Mouse (Mus musculus) thymus, adult 2 months (tissue): Measurements from ENCODE around the gene Vsnl1.

Source experiments
- CTCF ChIP-seq: fragments of 200-500 bp; IDR thresholded peaks from 2 replicates; pipeline ENCODE4 v1.5.1; 2012; ENCODE audit warnings: mild to moderate bottlenecking, control low read depth, low read length, moderate library complexity, borderline replicate concordance; ENCODE audit not compliant: control insufficient read depth, poor library complexity, insufficient read depth; ENCODE audit errors: extremely low read depth
- POLR2A ChIP-seq: fragments of 200-500 bp; IDR thresholded peaks from 2 replicates; pipeline ENCODE4 v1.6.1; 2012; ENCODE audit warnings: mild to moderate bottlenecking, low read length, control low read depth, moderate library complexity; ENCODE audit not compliant: control insufficient read depth, poor library complexity, insufficient read depth; ENCODE audit errors: extremely low read depth

DNA sequence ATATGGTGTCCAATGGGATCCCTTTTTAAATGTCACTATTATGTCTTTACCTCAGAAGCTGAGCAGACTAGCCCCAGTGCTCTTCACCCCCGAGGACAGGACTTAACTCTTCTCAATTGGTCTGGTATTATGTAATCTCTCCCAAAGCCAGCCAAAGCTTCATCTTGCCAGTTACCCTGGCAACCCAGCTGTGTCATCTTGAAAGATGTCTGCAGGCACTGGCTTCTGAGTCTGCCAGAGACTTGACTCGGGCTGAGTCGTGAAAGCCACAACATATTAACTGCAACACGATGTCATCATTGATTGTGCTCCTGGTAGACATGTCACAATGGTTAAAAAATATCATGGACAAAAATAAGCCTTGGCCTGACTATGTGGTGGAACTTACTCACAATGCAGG lies 66.4 kb downstream of the Vsnl1 start:
- no peak for TF ChIP-seq POLR2A
- no peak for TF ChIP-seq CTCF
